Mouse (Mus musculus): ENCODE data around the gene Armt1. TPM values are rescaled to one million over a fixed set of nuclear protein-coding genes. Genes with fewer than 3 reads are reported as not detected.

Armt1 gene
- 14.0 and 15.6 TPM in 2 replicates for polyA plus RNA-seq (2012; rRNA removed)

GRCm38 (mm10) chr10:4432123-4432931 is at the start of gene Armt1, which contains the start of gene Rmnd1:
Armt1 (plus strand) TSS chr10:4432467.
Rmnd1 (minus strand) TSS chr10:4432388.
- peak; percentile 99 for DNase-seq (ENCODE audit: low read depth)
- TF ChIP-seq POLR2A (IDR thresholded peaks at IDR 0.05; ENCODE audit: borderline replicate concordance, extremely low read depth, insufficient read depth, insufficient read length, poor library complexity, severe bottlenecking) (peak; percentile 97), CTCF (IDR thresholded peaks at IDR 0.05; ENCODE audit: borderline replicate concordance, extremely low read depth, insufficient read depth, insufficient read length) (no peak)

- no peak for DNase-seq (ENCODE audit: low read depth)
- TF ChIP-seq CTCF (IDR thresholded peaks at IDR 0.05; ENCODE audit: borderline replicate concordance, extremely low read depth, insufficient read depth, insufficient read length) (no peak), POLR2A (IDR thresholded peaks at IDR 0.05; ENCODE audit: borderline replicate concordance, extremely low read depth, insufficient read depth, insufficient read length, poor library complexity, severe bottlenecking) (no peak)
These were observed 48.0 kb upstream of the Armt1 start for GRCm38 (mm10) chr10:4384244-4384643.

GRCm38 (mm10) chr10:4386609-4387591 is 45.4 kb upstream of the Armt1 start:
- peak; percentile 98 for DNase-seq (ENCODE audit: low read depth)
- TF ChIP-seq CTCF (IDR thresholded peaks at IDR 0.05; ENCODE audit: borderline replicate concordance, extremely low read depth, insufficient read depth, insufficient read length), result no peak
- TF ChIP-seq POLR2A (IDR thresholded peaks at IDR 0.05; ENCODE audit: borderline replicate concordance, extremely low read depth, insufficient read depth, insufficient read length, poor library complexity, severe bottlenecking), result peak; percentile 96

GRCm38 (mm10) chr10:4387701-4388383 is 44.4 kb upstream of the Armt1 start, which contains the start of gene Zbtb2:
Zbtb2 (minus strand) TSS chr10:4388108.
- peak; percentile 85 for DNase-seq (ENCODE audit: low read depth)
- TF ChIP-seq POLR2A (IDR thresholded peaks at IDR 0.05; ENCODE audit: borderline replicate concordance, extremely low read depth, insufficient read depth, insufficient read length, poor library complexity, severe bottlenecking), result no peak
- TF ChIP-seq CTCF (IDR thresholded peaks at IDR 0.05; ENCODE audit: borderline replicate concordance, extremely low read depth, insufficient read depth, insufficient read length), result no peak

GRCm38 (mm10) chr10:4388384-4388745 is 43.9 kb upstream of the Armt1 start:
- DNase-seq (ENCODE audit: low read depth), result no peak
- TF ChIP-seq CTCF (IDR thresholded peaks at IDR 0.05; ENCODE audit: borderline replicate concordance, extremely low read depth, insufficient read depth, insufficient read length), result no peak
- no peak for TF ChIP-seq POLR2A (IDR thresholded peaks at IDR 0.05; ENCODE audit: borderline replicate concordance, extremely low read depth, insufficient read depth, insufficient read length, poor library complexity, severe bottlenecking)

- TF ChIP-seq CTCF (IDR thresholded peaks at IDR 0.05; ENCODE audit: borderline replicate concordance, extremely low read depth, insufficient read depth, insufficient read length) (no peak), POLR2A (IDR thresholded peaks at IDR 0.05; ENCODE audit: borderline replicate concordance, extremely low read depth, insufficient read depth, insufficient read length, poor library complexity, severe bottlenecking) (no peak)
- DNase-seq (ENCODE audit: low read depth), result no peak
These were observed 43.2 kb upstream of the Armt1 start for GRCm38 (mm10) chr10:4389036-4389435.

GRCm38 (mm10) chr10:4389461-4390112 is 42.7 kb upstream of the Armt1 start:
- TF ChIP-seq POLR2A (IDR thresholded peaks at IDR 0.05; ENCODE audit: borderline replicate concordance, extremely low read depth, insufficient read depth, insufficient read length, poor library complexity, severe bottlenecking), result no peak
- TF ChIP-seq CTCF (IDR thresholded peaks at IDR 0.05; ENCODE audit: borderline replicate concordance, extremely low read depth, insufficient read depth, insufficient read length), result no peak
- no peak for DNase-seq (ENCODE audit: low read depth)

GRCm38 (mm10) chr10:4390550-4390949 is 41.7 kb upstream of the Armt1 start:
- no peak for DNase-seq (ENCODE audit: low read depth)
- TF ChIP-seq POLR2A (IDR thresholded peaks at IDR 0.05; ENCODE audit: borderline replicate concordance, extremely low read depth, insufficient read depth, insufficient read length, poor library complexity, severe bottlenecking) (no peak), CTCF (IDR thresholded peaks at IDR 0.05; ENCODE audit: borderline replicate concordance, extremely low read depth, insufficient read depth, insufficient read length) (no peak)

GRCm38 (mm10) chr10:4391076-4391475 is 41.2 kb upstream of the Armt1 start:
- DNase-seq (ENCODE audit: low read depth), result no peak
- no peak for TF ChIP-seq CTCF (IDR thresholded peaks at IDR 0.05; ENCODE audit: borderline replicate concordance, extremely low read depth, insufficient read depth, insufficient read length)
- no peak for TF ChIP-seq POLR2A (IDR thresholded peaks at IDR 0.05; ENCODE audit: borderline replicate concordance, extremely low read depth, insufficient read depth, insufficient read length, poor library complexity, severe bottlenecking)

- TF ChIP-seq POLR2A (IDR thresholded peaks at IDR 0.05; ENCODE audit: borderline replicate concordance, extremely low read depth, insufficient read depth, insufficient read length, poor library complexity, severe bottlenecking) (no peak), CTCF (IDR thresholded peaks at IDR 0.05; ENCODE audit: borderline replicate concordance, extremely low read depth, insufficient read depth, insufficient read length) (peak; percentile 49; the same call in 1 of the 2 replicates)
- peak; percentile 38 for DNase-seq (ENCODE audit: low read depth)
These were observed 40.4 kb upstream of the Armt1 start for GRCm38 (mm10) chr10:4391851-4392250.
